ENCODE assay signal across 8 mouse cellular contexts in genomic region chr11:36221271-36221975, GRCm38 (mm10).
DNase-seq lines count a peak whose midpoint lies in the region; ATAC-seq lines count a peak whose summit lies in the region.

No protein-coding gene starts in this region.

- H3K9ac ChIP-seq in hindbrain, embryonic 14.5 days: peak overlapping the region; percentile 5; the same call in 1 of the 2 replicates

- peak; percentile 73 to 79 for DNase-seq in adrenal gland, adult 18-20 months (ENCODE audit: low spot score in 2 of 2)
- peak; percentile 74 to 88 for DNase-seq in cerebellum, postnatal 4 days (ENCODE audit: low spot score in 2 of 2)
- DNase-seq in gastrocnemius, adult 18-20 months (ENCODE audit: low spot score): peak; percentile 67
- peak; percentile 97 for DNase-seq in hindbrain, embryonic 14.5 days (ENCODE audit: low spot score)
- peak; percentile 65 to 72 for DNase-seq in layer of hippocampus, postnatal 36 days
- peak; percentile 63 for DNase-seq in lung, postnatal 25 days (ENCODE audit: low spot score)
- peak; percentile 85 to 87 for DNase-seq in right cerebral cortex, postnatal 10 days (ENCODE audit: low spot score in 2 of 2)
- no peak for DNase-seq in B cell, adult 2 months

- H3K27me3 ChIP-seq in hindbrain, embryonic 14.5 days (ENCODE audit: control insufficient read depth, insufficient read depth, low read length): no peaks in the 10 kb centered on the region

- H3K4me1 ChIP-seq in hindbrain, embryonic 14.5 days (replicated peaks; ENCODE audit: control insufficient read depth, insufficient read depth, low read length): peaks cover 25% of the 10 kb centered on the region

- no peaks in the 10 kb centered on the region for H3K9me3 ChIP-seq in hindbrain, embryonic 14.5 days (ENCODE audit: control insufficient read depth, low read length)

- peak; percentile 59; the same call in 1 of the 2 replicates for ATAC-seq in hindbrain, embryonic 14.5 days (ENCODE audit: low FRiP score)

- no peaks in the 10 kb centered on the region for H3K36me3 ChIP-seq in hindbrain, embryonic 14.5 days (replicated peaks; ENCODE audit: control insufficient read depth, insufficient read depth)

- peak overlapping the region; percentile 52; the same call in 1 of the 2 replicates for H3K27ac ChIP-seq in hindbrain, embryonic 14.5 days

- no peak overlapping the region for H3K4me3 ChIP-seq in hindbrain, embryonic 14.5 days (replicated peaks; ENCODE audit: low read length)

- peak overlapping the region; percentile 45 for H3K4me2 ChIP-seq in hindbrain, embryonic 14.5 days (replicated peaks)

- 10% methylated on average over 10 of the region's 10 CpGs for WGBS in hindbrain, embryonic 14.5 days

Comparison
In these comparisons a context has a peak if more than half of its experiments do, and no peak if none do; other contexts are left out.
1. DNase-seq: peak in adrenal gland, adult 18-20 months (2 of 2), cerebellum, postnatal 4 days (2 of 2), gastrocnemius, adult 18-20 months (single experiment), hindbrain, embryonic 14.5 days (single experiment), layer of hippocampus, postnatal 36 days (2 of 2), lung, postnatal 25 days (single experiment) and right cerebral cortex, postnatal 10 days (2 of 2); none in B cell, adult 2 months (0 of 2).